Mouse (Mus musculus) midbrain, postnatal 0 days (tissue): ENCODE results near the gene Poln. TPM values are rescaled to one million over a fixed set of nuclear protein-coding genes. Genes with fewer than 3 reads are reported as not detected.

Experiments
- ATAC-seq: fragments of 200-750 bp; cut with Nextera tagmentation; 2 replicates; pipeline ENCODE4 v1.8.0; 2017; ENCODE audit warnings: moderate number of reproducible peaks, mild to moderate bottlenecking, moderate TSS enrichment, moderate library complexity; ENCODE audit not compliant: low FRiP score
- DNase-seq: peaks from one replicate; pipeline ENCODE4 v3.0.0-alpha.2; 2015; ENCODE audit warnings: low spot score
- H3K27ac ChIP-seq: fragments of 300-500 bp; sonication (generic); 2 replicates; pipeline ENCODE4 v1.5.1; 2014; ENCODE audit warnings: low read depth, mild to moderate bottlenecking, low read length, mixed read lengths
- H3K27me3 ChIP-seq: fragments of 300-500 bp; sonication (generic); 2 replicates; pipeline ENCODE4 v1.6.1; 2014; ENCODE audit warnings: low read length, control low read depth, mixed read lengths; ENCODE audit not compliant: insufficient read depth
- H3K36me3 ChIP-seq: fragments of 300-500 bp; sonication (generic); 2 replicates; pipeline ENCODE4 v1.6.1; 2014; ENCODE audit warnings: low read length, control low read depth, mixed read lengths; ENCODE audit not compliant: insufficient read depth
- H3K4me1 ChIP-seq: fragments of 300-500 bp; sonication (generic); 2 replicates; pipeline ENCODE4 v1.6.1; 2014; ENCODE audit warnings: mild to moderate bottlenecking, control low read depth, antibody characterized with exemption, low read length, mixed read lengths; ENCODE audit not compliant: insufficient read depth
- H3K4me2 ChIP-seq: fragments of 300-500 bp; sonication (generic); 2 replicates; pipeline ENCODE4 v1.6.1; 2014; ENCODE audit warnings: low read depth, mild to moderate bottlenecking, low read length, mixed read lengths; ENCODE audit not compliant: poor library complexity, severe bottlenecking
- H3K4me3 ChIP-seq: fragments of 300-500 bp; sonication (generic); 2 replicates; pipeline ENCODE4 v1.5.1; 2014; ENCODE audit warnings: low read depth, mild to moderate bottlenecking, low read length, moderate library complexity
- H3K9ac ChIP-seq: fragments of 300-500 bp; sonication (generic); replicated peaks from 2 replicates; pipeline ENCODE4 v1.6.1; 2014; ENCODE audit warnings: mild to moderate bottlenecking, low read length, moderate library complexity, mixed read lengths; ENCODE audit not compliant: poor library complexity, severe bottlenecking
- H3K9me3 ChIP-seq: fragments of 300-500 bp; sonication (generic); 2 replicates; pipeline ENCODE4 v1.6.1; 2016; ENCODE audit warnings: low read length, control low read depth
- CTCF ChIP-seq: IDR thresholded peaks from 2 replicates; pipeline ENCODE4 v1.5.1; 2016; ENCODE audit warnings: antibody characterized with exemption, mild to moderate bottlenecking
- WGBS: fragments of 180-500 bp; shearing (Covaris S2); extraction: QIAGEN DNeasy Blood & Tissue Kit; methylation state at CpG from one replicate; pipeline ENCODE4 v1.1.7; 2014; 5-methylcytosine and 5-hydroxymethylcytosine counted together
- polyA plus RNA-seq: library from polyadenylated mRNA; unstranded; fragments of >200 nt; fragmentation: Nextera tagmentation; extraction: Ambion mirVana; gene quantifications from 2 replicates; pipeline ENCODE4 v1.2.1, GENCODE M21; 2015
- total RNA-seq: library from RNA; depleted of rRNA; stranded (reverse); fragments of >200 nt; gene quantifications from 2 replicates; pipeline ENCODE4 v1.2.3, GENCODE M21; 2014

Gene Poln
- total and polyA plus RNA-seq, 2 experiments from 2014 or later, result 0.05 to 0.67 TPM

GRCm38 (mm10) chr5:34132731-34133130 lies 36.5 kb downstream of the Poln start:
- DNase-seq (no peak), ATAC-seq (no peak)
- H3K27ac ChIP-seq, result no peak overlapping the region

GRCm38 (mm10) chr5:34124131-34124530 lies 45.1 kb downstream of the Poln start:
- Histone ChIP-seq H3K4me1 (no peaks in the 10 kb centered on the region), H3K9ac (no peak overlapping the region), H3K36me3 (no peaks in the 10 kb centered on the region), H3K4me2 (no peak overlapping the region), H3K4me3 (no peak overlapping the region), H3K27me3 (no peaks in the 10 kb centered on the region), H3K9me3 (no peaks in the 10 kb centered on the region), H3K27ac (no peak overlapping the region)
- DNase-seq (no peak), ATAC-seq (no peak)
- 44% methylated on average over 1 of the region's 1 CpGs for WGBS
- no peak for TF ChIP-seq CTCF

More at GRCm38 (mm10) chr5:34132731-34133130, 36.5 kb downstream of the Poln start:
- no peak overlapping the region for H3K9ac ChIP-seq
- H3K4me3 ChIP-seq, result no peak overlapping the region
- H3K9me3 ChIP-seq, result no peaks in the 10 kb centered on the region
- WGBS, result 87% methylated on average over 2 of the region's 2 CpGs
- no peaks in the 10 kb centered on the region for H3K27me3 ChIP-seq
- no peaks in the 10 kb centered on the region for H3K4me1 ChIP-seq
- H3K4me2 ChIP-seq, result no peak overlapping the region
- TF ChIP-seq CTCF, result no peak
- no peaks in the 10 kb centered on the region for H3K36me3 ChIP-seq

- no peaks in the 10 kb centered on the region for H3K36me3 ChIP-seq
- no peak overlapping the region for H3K27ac ChIP-seq
- no peak for ATAC-seq
- no peak overlapping the region for H3K9ac ChIP-seq
- 84% methylated on average over 3 of the region's 3 CpGs for WGBS
- no peak overlapping the region for H3K4me2 ChIP-seq
- TF ChIP-seq CTCF, result no peak
- DNase-seq, result no peak
- no peaks in the 10 kb centered on the region for H3K4me1 ChIP-seq
- no peaks in the 10 kb centered on the region for H3K27me3 ChIP-seq
- H3K9me3 ChIP-seq, result no peaks in the 10 kb centered on the region
- H3K4me3 ChIP-seq, result no peak overlapping the region
Measured at GRCm38 (mm10) chr5:34119121-34119856, 50.0 kb downstream of the Poln start.

- ATAC-seq (no peak), DNase-seq (peak; percentile 3)
- 71% methylated on average over 1 of the region's 1 CpGs for WGBS
- Histone ChIP-seq H3K27me3 (no peaks in the 10 kb centered on the region), H3K4me3 (no peak overlapping the region), H3K4me2 (no peak overlapping the region), H3K36me3 (no peaks in the 10 kb centered on the region), H3K4me1 (no peaks in the 10 kb centered on the region), H3K9me3 (no peaks in the 10 kb centered on the region), H3K27ac (no peak overlapping the region), H3K9ac (no peak overlapping the region)
- TF ChIP-seq CTCF, result no peak
Measured at GRCm38 (mm10) chr5:34105681-34106080, 63.6 kb downstream of the Poln start.

DNA sequence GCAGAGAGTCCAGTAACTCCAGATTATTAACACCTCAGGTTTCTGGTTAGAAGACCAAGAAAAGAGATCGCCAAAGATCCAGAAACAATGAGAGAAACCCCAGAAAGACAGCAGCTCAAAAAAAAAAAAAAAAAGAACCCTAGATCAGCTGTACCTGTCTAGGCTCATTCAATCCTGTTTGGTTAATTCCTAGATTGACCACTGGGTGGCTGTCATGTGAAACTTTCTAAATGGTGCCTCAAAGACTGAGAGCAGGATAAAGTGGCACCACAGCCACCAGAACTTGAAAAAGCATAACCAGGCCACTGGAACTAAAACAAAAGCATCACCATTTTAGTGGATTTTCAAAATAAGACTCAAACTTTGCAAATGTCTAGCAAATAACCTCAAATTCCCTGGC lies 71.9 kb downstream of the Poln start:
- ATAC-seq (no peak), DNase-seq (peak; percentile 74)
- Histone ChIP-seq H3K9me3 (no peaks in the 10 kb centered on the region), H3K4me1 (no peaks in the 10 kb centered on the region), H3K4me3 (no peak overlapping the region), H3K4me2 (no peak overlapping the region), H3K36me3 (no peaks in the 10 kb centered on the region), H3K9ac (no peak overlapping the region), H3K27ac (no peak overlapping the region), H3K27me3 (no peaks in the 10 kb centered on the region)
- peak; percentile 80 for TF ChIP-seq CTCF
- WGBS, result 10% methylated on average over 1 of the region's 1 CpGs

GRCm38 (mm10) chr5:34093021-34093420 lies 76.2 kb downstream of the Poln start:
- no peak for TF ChIP-seq CTCF
- 96% methylated on average over 2 of the region's 2 CpGs for WGBS
- Histone ChIP-seq H3K36me3 (no peaks in the 10 kb centered on the region), H3K4me1 (no peaks in the 10 kb centered on the region), H3K27ac (no peak overlapping the region), H3K9ac (no peak overlapping the region), H3K4me3 (no peak overlapping the region), H3K4me2 (no peak overlapping the region), H3K27me3 (no peaks in the 10 kb centered on the region), H3K9me3 (no peaks in the 10 kb centered on the region)
- ATAC-seq (no peak), DNase-seq (no peak)
